Mouse (Mus musculus): Measurements from ENCODE around the gene Rbm42.

GRCm38 (mm10) chr7:30602583-30602982, 47.5 kb downstream of the Rbm42 start:
- TF ChIP-seq CTCF (IDR thresholded peaks at IDR 0.05; ENCODE audit: low read depth), result no peak
- no peak for TF ChIP-seq EP300 (IDR thresholded peaks at IDR 0.05; ENCODE audit: low read depth)

All from heart, postnatal 0 days (tissue).